Mouse (Mus musculus) neural tube, embryonic 15.5 days (tissue): ENCODE measurements at regions not wholly inside any gene's neighbourhood (a gene's known extent, or its start where the extent isn't known, plus 50 kb on each side); places are given as distances from the start of the nearest gene placed in this dataset.

Experiments used
- ATAC-seq: fragments of 200-750 bp; cut with Nextera tagmentation; 2 replicates; pipeline ENCODE4 v1.8.0; 2017; ENCODE audit warnings: mild to moderate bottlenecking, moderate TSS enrichment, moderate library complexity; ENCODE audit not compliant: low FRiP score
- H3K27ac ChIP-seq: fragments of 300-500 bp; sonication (generic); replicated peaks from 2 replicates; pipeline ENCODE4 v1.5.1; 2015; ENCODE audit warnings: mild to moderate bottlenecking, inconsistent platforms
- H3K27me3 ChIP-seq: fragments of 300-500 bp; sonication (generic); replicated peaks from 2 replicates; pipeline ENCODE4 v1.6.1; 2015; ENCODE audit warnings: inconsistent platforms
- H3K36me3 ChIP-seq: fragments of 300-500 bp; sonication (generic); 2 replicates; pipeline ENCODE4 v1.6.1; 2015; ENCODE audit warnings: inconsistent platforms
- H3K4me1 ChIP-seq: fragments of 300-500 bp; sonication (generic); 2 replicates; pipeline ENCODE4 v1.6.1; 2015; ENCODE audit warnings: inconsistent platforms
- H3K4me2 ChIP-seq: fragments of 300-500 bp; sonication (generic); 2 replicates; pipeline ENCODE4 v1.6.1; 2015; ENCODE audit warnings: inconsistent platforms, mild to moderate bottlenecking, moderate library complexity
- H3K4me3 ChIP-seq: fragments of 300-500 bp; sonication (generic); replicated peaks from 2 replicates; pipeline ENCODE4 v1.5.1; 2015; ENCODE audit warnings: mild to moderate bottlenecking, inconsistent platforms
- H3K9ac ChIP-seq: fragments of 300-500 bp; sonication (generic); replicated peaks from 2 replicates; pipeline ENCODE4 v1.6.1; 2015; ENCODE audit warnings: mild to moderate bottlenecking, inconsistent platforms
- H3K9me3 ChIP-seq: fragments of 300-500 bp; sonication (generic); replicated peaks from 2 replicates; pipeline ENCODE4 v1.6.1; 2016; ENCODE audit warnings: inconsistent platforms
- WGBS: fragments of 180-500 bp; shearing (Covaris S2); methylation state at CpG from one replicate; pipeline ENCODE4 v1.1.7; 2015; ENCODE audit warnings: mixed read lengths; 5-methylcytosine and 5-hydroxymethylcytosine counted together

GRCm38 (mm10) chr10:42110704-42111103 lies 92.5 kb upstream of the Armc2 start:
- H3K9me3 ChIP-seq: no peaks in the 10 kb centered on the region
- no peak overlapping the region for H3K9ac ChIP-seq
- H3K4me3 ChIP-seq: no peak overlapping the region
- no peaks in the 10 kb centered on the region for H3K36me3 ChIP-seq
- no peaks in the 10 kb centered on the region for H3K27me3 ChIP-seq
- 54% methylated on average over 7 of the region's 7 CpGs for WGBS
- no peak for ATAC-seq
- H3K4me2 ChIP-seq: no peak overlapping the region
- H3K4me1 ChIP-seq: 0 out of 2 replicates have a peak, but pooled peaks cover 9% of the 10 kb centered on the region
- H3K27ac ChIP-seq: no peak overlapping the region

DNA sequence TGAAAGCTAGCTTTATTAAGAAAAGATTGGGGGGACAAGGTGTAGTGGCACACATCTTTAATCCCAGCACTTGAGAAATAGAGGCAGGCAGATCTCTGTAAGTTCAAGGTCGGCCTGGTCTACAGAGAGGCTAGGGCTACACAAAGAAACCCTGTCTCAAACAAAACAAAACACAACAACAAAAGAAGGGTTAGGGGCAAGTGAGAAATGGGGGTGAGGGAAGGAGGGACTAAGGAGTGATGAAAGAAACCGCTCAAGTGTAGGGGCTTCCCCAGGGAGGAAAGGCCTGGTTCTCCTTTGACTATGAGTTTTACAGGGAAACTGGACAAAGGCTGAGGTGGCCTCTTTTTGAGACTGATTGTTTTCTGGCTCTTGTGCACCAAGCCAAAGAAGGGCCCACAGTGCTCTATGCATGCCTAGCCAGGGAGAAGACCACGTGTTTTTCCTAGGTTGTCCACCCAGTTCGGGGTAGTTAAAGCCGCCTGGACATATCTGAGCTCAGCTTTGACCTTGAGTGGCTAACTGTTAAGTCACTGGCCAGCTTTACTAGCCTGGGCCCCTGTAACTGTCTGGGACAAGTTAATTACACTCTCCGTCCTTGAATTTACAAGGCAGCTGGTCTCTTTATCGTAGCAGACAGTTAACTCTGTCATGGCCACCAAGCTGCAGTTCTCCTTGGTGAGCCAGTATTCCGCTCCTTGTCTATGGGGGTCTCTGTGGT lies 90.2 kb upstream of the Armc2 start:
- H3K27ac ChIP-seq: no peak overlapping the region
- H3K27me3 ChIP-seq: no peaks in the 10 kb centered on the region
- H3K4me3 ChIP-seq: no peak overlapping the region
- H3K4me2 ChIP-seq: no peak overlapping the region
- H3K36me3 ChIP-seq: no peaks in the 10 kb centered on the region
- H3K4me1 ChIP-seq: 0 out of 2 replicates have a peak, but pooled peaks cover 6% of the 10 kb centered on the region
- WGBS: 39% methylated on average over 8 of the region's 8 CpGs
- no peaks in the 10 kb centered on the region for H3K9me3 ChIP-seq
- H3K9ac ChIP-seq: no peak overlapping the region
- no peak for ATAC-seq

DNA sequence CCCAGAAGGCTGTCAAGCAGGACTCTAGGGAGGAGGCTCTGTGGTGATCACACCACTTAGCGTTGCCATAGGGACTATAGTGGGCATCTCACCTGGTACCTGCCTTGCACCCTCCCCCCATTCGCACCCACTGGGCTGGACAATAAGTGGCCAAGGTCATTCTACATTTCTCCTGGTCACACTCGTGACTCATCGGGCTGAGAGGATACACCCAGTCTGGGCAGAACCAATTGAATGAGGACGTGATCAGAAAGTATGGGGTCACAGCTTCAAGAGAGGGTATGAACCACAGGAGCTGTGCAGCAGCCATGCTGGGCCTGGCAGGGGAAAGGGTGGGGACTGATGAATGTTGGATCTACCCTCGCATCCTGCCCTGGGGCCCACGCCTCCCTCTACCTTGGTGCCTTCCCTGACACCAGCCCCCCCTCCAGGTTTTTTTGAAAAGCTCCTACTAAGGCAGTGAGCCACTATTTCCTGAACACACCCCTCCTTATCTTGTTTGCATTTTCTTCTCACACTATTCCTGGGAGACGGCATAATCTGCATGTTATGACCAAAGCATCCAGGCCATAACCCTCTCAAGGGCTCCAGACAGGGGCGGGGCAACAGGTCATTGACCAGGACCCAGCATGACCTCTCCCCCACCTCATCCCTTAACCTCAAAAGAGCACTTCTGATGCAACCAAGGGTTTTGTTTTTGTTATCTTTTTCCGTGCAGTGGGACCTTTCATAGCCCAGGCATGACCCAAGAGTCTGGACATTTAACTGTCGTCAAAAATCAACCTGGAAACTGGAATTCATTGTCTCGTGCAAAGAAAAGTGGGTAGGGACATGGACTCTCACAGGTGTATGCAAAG lies 89.4 kb upstream of the Armc2 start:
- Histone ChIP-seq H3K9ac (no peak overlapping the region), H3K9me3 (no peaks in the 10 kb centered on the region), H3K27ac (no peak overlapping the region), H3K36me3 (no peaks in the 10 kb centered on the region), H3K4me1 (0 out of 2 replicates have a peak, but pooled peaks cover 6% of the 10 kb centered on the region), H3K4me3 (no peak overlapping the region), H3K4me2 (no peak overlapping the region), H3K27me3 (no peaks in the 10 kb centered on the region)
- no peak for ATAC-seq
- 71% methylated on average over 12 of the region's 12 CpGs for WGBS

- no peaks in the 10 kb centered on the region for H3K27me3 ChIP-seq
- 0 out of 2 replicates have a peak, but pooled peaks cover 6% of the 10 kb centered on the region for H3K4me1 ChIP-seq
- no peak overlapping the region for H3K27ac ChIP-seq
- no peak for ATAC-seq
- H3K9me3 ChIP-seq: no peaks in the 10 kb centered on the region
- H3K9ac ChIP-seq: no peak overlapping the region
- H3K4me2 ChIP-seq: no peak overlapping the region
- H3K36me3 ChIP-seq: no peaks in the 10 kb centered on the region
- no peak overlapping the region for H3K4me3 ChIP-seq
- 91% methylated on average over 9 of the region's 9 CpGs for WGBS
These were observed 88.4 kb upstream of the Armc2 start for GRCm38 (mm10) chr10:42106611-42107010.

DNA sequence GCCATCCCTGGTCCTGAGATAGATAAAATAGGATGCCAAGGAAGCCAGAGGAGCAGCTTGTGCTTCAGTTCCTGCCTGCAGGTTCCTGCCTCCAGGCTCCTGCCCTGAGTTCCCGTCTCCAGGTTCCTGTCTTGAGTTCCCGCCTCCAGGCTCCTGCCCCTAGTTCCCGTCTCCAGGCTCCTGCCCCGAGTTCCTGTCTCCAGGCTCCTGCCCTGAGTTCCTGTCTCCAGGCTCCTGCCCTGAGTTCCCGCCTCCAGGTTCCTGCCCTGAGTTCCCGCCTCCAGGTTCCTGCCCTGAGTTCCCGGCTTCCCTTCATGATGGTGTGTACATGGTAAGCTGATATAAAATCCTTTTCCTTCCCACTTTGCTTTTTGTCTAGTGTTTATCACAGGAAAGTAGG lies 86.8 kb upstream of the Armc2 start:
- 93% methylated on average over 7 of the region's 7 CpGs for WGBS
- ATAC-seq: no peak
- Histone ChIP-seq H3K27me3 (no peaks in the 10 kb centered on the region), H3K4me2 (no peak overlapping the region), H3K4me1 (0 out of 2 replicates have a peak, but pooled peaks cover 6% of the 10 kb centered on the region), H3K36me3 (no peaks in the 10 kb centered on the region), H3K27ac (no peak overlapping the region), H3K4me3 (no peak overlapping the region), H3K9me3 (no peaks in the 10 kb centered on the region), H3K9ac (no peak overlapping the region)

DNA sequence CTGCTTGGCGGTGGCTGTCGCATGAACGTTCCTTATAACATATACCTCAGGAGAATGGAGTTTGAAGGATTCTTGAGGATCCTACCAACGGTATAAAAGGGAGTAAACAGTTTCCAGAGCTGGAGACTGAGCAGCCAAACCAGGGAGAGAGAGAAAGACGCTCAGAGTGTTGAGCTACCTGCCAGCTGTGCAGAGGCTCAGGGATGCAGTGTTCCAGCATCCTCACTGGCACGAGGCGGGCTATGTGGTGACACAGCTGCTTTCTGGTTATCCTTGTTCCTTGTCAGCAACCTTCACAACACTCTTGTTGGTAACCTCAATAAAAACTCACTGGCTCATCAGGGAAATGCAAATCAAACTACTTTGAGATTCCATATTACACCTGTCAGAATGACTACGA lies 84.1 kb upstream of the Armc2 start:
- H3K4me3 ChIP-seq: no peak overlapping the region
- no peaks in the 10 kb centered on the region for H3K9me3 ChIP-seq
- H3K36me3 ChIP-seq: no peaks in the 10 kb centered on the region
- no peak overlapping the region for H3K27ac ChIP-seq
- H3K27me3 ChIP-seq: no peaks in the 10 kb centered on the region
- ATAC-seq: no peak
- no peak overlapping the region for H3K4me2 ChIP-seq
- no peak overlapping the region for H3K9ac ChIP-seq
- 88% methylated on average over 8 of the region's 8 CpGs for WGBS
- no peaks in the 10 kb centered on the region for H3K4me1 ChIP-seq

DNA sequence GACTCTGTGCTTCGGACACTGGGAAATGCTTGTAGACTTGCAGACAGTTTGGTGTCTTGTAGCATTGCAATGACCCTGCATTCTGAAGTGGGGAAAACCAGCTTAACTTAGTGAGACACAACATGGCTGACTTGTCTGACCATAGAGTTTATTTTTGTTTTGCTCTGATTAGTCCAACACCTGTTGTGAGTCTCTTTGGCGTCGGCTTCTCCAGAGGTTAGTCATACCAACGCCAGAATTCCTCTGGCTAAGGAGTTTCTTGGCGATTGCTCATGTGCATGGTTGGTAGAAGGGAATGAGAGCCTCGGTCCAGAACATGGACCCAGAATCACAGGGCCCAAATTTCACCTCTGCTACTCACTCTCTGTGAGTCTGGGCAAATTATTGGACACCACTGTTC lies 82.9 kb upstream of the Armc2 start:
- Histone ChIP-seq H3K9ac (no peak overlapping the region), H3K9me3 (no peaks in the 10 kb centered on the region), H3K4me3 (no peak overlapping the region), H3K27me3 (no peaks in the 10 kb centered on the region), H3K4me1 (no peaks in the 10 kb centered on the region), H3K36me3 (no peaks in the 10 kb centered on the region), H3K27ac (no peak overlapping the region), H3K4me2 (no peak overlapping the region)
- ATAC-seq: no peak
- 88% methylated on average over 6 of the region's 6 CpGs for WGBS

- Histone ChIP-seq H3K4me1 (peaks cover 9% of the 10 kb centered on the region; the same call in 1 of the 2 replicates), H3K27me3 (no peaks in the 10 kb centered on the region), H3K9ac (no peak overlapping the region), H3K36me3 (no peaks in the 10 kb centered on the region), H3K4me3 (no peak overlapping the region), H3K27ac (no peak overlapping the region), H3K4me2 (no peak overlapping the region), H3K9me3 (no peaks in the 10 kb centered on the region)
- no peak for ATAC-seq
- WGBS: 93% methylated on average over 6 of the region's 6 CpGs
These were observed 78.7 kb upstream of the Armc2 start for GRCm38 (mm10) chr10:42096924-42097323.

DNA sequence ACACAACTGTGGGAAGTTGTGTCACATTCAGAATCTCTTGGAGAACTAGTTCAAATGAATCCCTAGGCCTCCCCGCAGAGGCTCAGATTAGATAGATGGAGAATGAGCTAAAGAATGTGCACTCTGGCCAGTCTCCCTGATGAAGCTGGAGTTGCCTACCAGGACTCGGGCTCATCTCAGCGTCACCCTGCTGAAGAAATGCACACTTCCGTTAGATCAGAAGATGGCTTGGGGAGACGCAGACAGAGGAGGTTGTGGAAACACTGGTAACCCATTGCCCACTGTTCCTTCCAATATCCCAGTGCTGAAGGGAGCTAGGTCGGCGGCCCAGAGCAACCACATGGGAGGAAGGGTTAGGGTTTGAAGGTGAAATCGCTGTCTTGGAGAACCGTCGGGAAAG lies 77.7 kb upstream of the Armc2 start:
- no peak overlapping the region for H3K27ac ChIP-seq
- H3K4me3 ChIP-seq: no peak overlapping the region
- ATAC-seq: no peak
- H3K36me3 ChIP-seq: no peaks in the 10 kb centered on the region
- H3K4me1 ChIP-seq: peaks cover 13% of the 10 kb centered on the region; the same call in 1 of the 2 replicates
- H3K9me3 ChIP-seq: no peaks in the 10 kb centered on the region
- no peak overlapping the region for H3K4me2 ChIP-seq
- H3K9ac ChIP-seq: no peak overlapping the region
- WGBS: 98% methylated on average over 10 of the region's 10 CpGs
- H3K27me3 ChIP-seq: no peaks in the 10 kb centered on the region

DNA sequence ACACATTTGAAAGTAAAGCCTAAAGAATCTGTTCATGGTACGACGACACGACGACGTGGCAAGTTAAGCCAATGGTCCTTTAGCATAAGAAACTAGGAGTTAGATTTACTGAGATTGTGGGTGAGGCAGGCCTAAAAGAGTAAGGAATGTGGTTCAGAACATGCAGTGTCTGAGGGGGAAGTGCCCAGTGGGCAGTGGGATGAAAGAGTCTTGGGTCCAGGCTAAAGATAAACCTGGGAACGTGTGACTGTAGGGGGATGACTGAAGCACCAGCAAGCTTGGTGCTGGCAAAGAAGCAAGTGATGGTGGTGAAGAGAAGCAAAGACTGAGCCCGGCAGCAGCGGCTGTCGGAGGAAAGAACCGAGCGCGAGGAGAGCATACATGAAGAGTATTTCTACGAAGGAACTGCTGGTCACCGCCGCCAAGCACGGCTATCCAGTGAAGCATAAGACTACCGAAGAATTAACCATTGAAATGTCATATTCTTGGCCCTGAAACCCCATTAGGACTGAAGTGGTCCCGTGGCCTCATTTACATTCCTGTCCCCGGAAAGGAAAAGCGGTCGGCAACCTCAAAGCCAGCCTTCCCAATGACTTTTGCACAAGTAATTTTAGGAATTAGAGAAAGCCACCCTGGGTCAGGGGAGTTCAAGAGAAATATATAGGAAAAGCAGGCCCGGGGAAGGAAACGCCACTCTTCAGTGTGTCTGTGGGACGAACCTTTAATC lies 76.2 kb upstream of the Armc2 start:
- H3K4me3 ChIP-seq: no peak overlapping the region
- H3K27me3 ChIP-seq: no peaks in the 10 kb centered on the region
- no peaks in the 10 kb centered on the region for H3K36me3 ChIP-seq
- H3K9me3 ChIP-seq: no peaks in the 10 kb centered on the region
- H3K4me1 ChIP-seq: peaks cover 20% of the 10 kb centered on the region
- no peak overlapping the region for H3K9ac ChIP-seq
- H3K4me2 ChIP-seq: no peak overlapping the region
- ATAC-seq: no peak
- H3K27ac ChIP-seq: no peak overlapping the region
- 87% methylated on average over 24 of the region's 24 CpGs for WGBS

GRCm38 (mm10) chr10:42093176-42093759 lies 75.0 kb upstream of the Armc2 start:
- no peak overlapping the region for H3K27ac ChIP-seq
- H3K4me3 ChIP-seq: no peak overlapping the region
- H3K9ac ChIP-seq: no peak overlapping the region
- no peak overlapping the region for H3K4me2 ChIP-seq
- no peaks in the 10 kb centered on the region for H3K9me3 ChIP-seq
- no peaks in the 10 kb centered on the region for H3K27me3 ChIP-seq
- H3K36me3 ChIP-seq: no peaks in the 10 kb centered on the region
- ATAC-seq: no peak
- H3K4me1 ChIP-seq: peaks cover 23% of the 10 kb centered on the region
- WGBS: 86% methylated on average over 8 of the region's 8 CpGs
